Mouse (Mus musculus) Patski (cell line): ENCODE data around the gene Susd5. TPM values are rescaled to one million over a fixed set of nuclear protein-coding genes. Genes with fewer than 3 reads are reported as not detected.
"Not testable (repeated sequence)": the region's sequence is repeated elsewhere in the genome, so short reads cannot be mapped to it uniquely, and the experiment has no call there.

Experiments
- ATAC-seq: fragments of 100-300 bp; one replicate; pipeline ENCODE4 v1.8.0; 2021
- CTCF ChIA-PET: fragments of 350-600 bp; sonication (Branson Sonifier 250); formaldehyde crosslinking; loops from one replicate; lab custom pipeline; 2022; ENCODE audit warnings: inconsistent platforms; lab: Charles Lee
- POLR2A ChIA-PET: fragments of 350-600 bp; sonication (Branson Sonifier 250); formaldehyde crosslinking; loops from one replicate; lab custom pipeline; 2022; ENCODE audit warnings: antibody characterized with exemption, inconsistent platforms; lab: Charles Lee
- DNase-seq: peaks from one replicate; pipeline ENCODE4 v3.0.0-alpha.2; 2011; ENCODE audit warnings: low read depth, low spot score
- H3K27me3 ChIP-seq: fragments of 371-371 bp; one replicate; pipeline ENCODE4 v1.5.1; 2021
- CTCF ChIP-seq: fragments of 100-300 bp; IDR thresholded peaks from one replicate; pipeline ENCODE4 v1.5.1; 2021
- in situ Hi-C: fragments of 300-500 bp; cut with MboI; formaldehyde crosslinking; loops from 3 replicates; pipeline ENCODE4 v1.11.1; 2018; ENCODE audit warnings: low pct_unique_long_range_greater_than_20kb, mixed read lengths
- polyA plus RNA-seq: library from polyadenylated mRNA; unstranded; gene quantifications from one replicate; pipeline ENCODE4 v1.2.3, GENCODE M21; 2021

The Susd5 gene
- polyA plus RNA-seq, 1 experiment from 2014 or later: not detected

DNA sequence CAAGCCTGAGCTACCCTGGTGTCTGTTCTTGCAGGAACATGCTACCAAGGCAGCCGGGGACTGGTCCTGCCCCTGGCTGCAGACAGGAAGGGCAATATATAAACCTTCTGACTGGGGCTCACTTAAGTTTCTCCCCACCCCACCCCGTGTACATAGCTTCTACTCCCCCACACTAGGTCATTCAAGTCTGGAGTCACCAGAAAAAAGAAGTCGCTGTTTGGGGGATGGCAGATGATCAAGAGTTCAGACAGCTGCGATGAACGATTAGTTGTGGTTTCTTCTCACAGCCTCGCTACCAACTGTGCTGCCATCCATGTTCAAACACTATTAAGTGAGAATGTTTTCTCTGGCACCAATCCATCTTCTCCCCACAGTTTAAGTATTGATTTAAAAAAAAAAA, 55.3 kb downstream of the Susd5 start:
- DNase-seq (peak; percentile 25), ATAC-seq (peak; percentile 52)
- ChIA-PET CTCF (interaction anchor here (0.9 to 1.3 kb wide), 2 partner anchors 74 to 120 kb away, joined by 3 read pairs; no protein-coding TSS in a partner anchor), POLR2A (interaction anchor here (0.8 kb wide), 1 partner anchor 124 kb away, joined by 5 read pairs; no protein-coding TSS in a partner anchor)
- no peak for TF ChIP-seq CTCF
- in situ Hi-C loops: loop anchor here (5.0 to 10.0 kb wide), 2 partner anchors 120 to 367 kb away; partner anchors contain the start of gene Clasp2
- no peaks in the 10 kb centered on the region for H3K27me3 ChIP-seq

- POLR2A ChIA-PET: no interaction called here
- DNase-seq (no peak), ATAC-seq (no peak)
- no peaks in the 10 kb centered on the region for H3K27me3 ChIP-seq
- in situ Hi-C loops: loop anchor here (5.0 to 10.0 kb wide), 2 partner anchors 122 to 369 kb away; partner anchors contain the start of gene Clasp2
- no peak for TF ChIP-seq CTCF
- CTCF ChIA-PET: no interaction called here
These were observed 57.1 kb downstream of the Susd5 start for GRCm38 (mm10) chr9:114113911-114114623.

GRCm38 (mm10) chr9:114116672-114117071, 59.7 kb downstream of the Susd5 start:
- peak; percentile 12 for ATAC-seq

GRCm38 (mm10) chr9:114122862-114123261, 65.9 kb downstream of the Susd5 start:
- POLR2A ChIA-PET, CTCF ChIA-PET, DNase-seq, H3K27me3 ChIP-seq, ATAC-seq: not testable (repeated sequence)
- in situ Hi-C loops: loop anchor here (10.0 kb wide), 1 partner anchor 182 kb away; no protein-coding TSS in a partner anchor

More at GRCm38 (mm10) chr9:114116672-114117071, 59.7 kb downstream of the Susd5 start:
- in situ Hi-C loops: loop anchor here (10.0 kb wide), 1 partner anchor 372 kb away; the partner anchor contains the start of gene Clasp2
- H3K27me3 ChIP-seq, POLR2A ChIA-PET, DNase-seq, CTCF ChIA-PET: not testable (repeated sequence)
- TF ChIP-seq CTCF: peak; percentile 84

DNA sequence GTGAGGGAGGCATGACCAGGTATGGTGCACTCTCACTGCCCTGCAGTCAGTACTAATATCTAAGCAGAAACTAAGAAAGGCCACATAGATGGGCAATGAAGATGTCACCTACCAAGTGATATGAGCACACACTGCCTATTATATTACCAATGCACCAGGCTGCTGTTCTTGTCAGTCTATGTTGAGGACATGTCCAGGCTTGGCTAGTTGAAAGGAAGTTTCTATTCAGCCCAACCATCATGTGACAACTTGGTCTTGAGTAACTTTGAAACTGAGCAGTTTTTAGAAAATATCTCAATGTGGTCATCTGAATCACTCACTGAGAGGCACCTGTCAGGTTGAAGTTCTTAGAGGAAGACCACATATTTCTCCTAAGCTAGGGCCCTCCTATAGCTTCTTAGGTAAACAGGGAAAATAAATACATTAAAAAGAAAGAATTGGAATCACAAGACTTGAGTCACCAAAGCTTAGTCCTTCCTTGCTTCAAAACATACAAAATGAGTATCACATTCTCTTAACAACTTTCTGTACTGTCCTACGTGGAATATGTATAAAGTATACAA, 72.4 kb downstream of the Susd5 start:
- ATAC-seq, H3K27me3 ChIP-seq, DNase-seq, CTCF ChIA-PET, POLR2A ChIA-PET: not testable (repeated sequence)
- in situ Hi-C loops: loop anchor here (10.0 kb wide), 1 partner anchor 175 kb away; no protein-coding TSS in a partner anchor

Other genes with a start within 250 kb of the Susd5 start
- 81.9 TPM for gene Ubp1, start 126.2 kb upstream of the Susd5 start, polyA plus RNA-seq
- gene Fbxl2, start 10.9 kb upstream of the Susd5 start, polyA plus RNA-seq: 13.0 TPM